Mouse (Mus musculus) natural killer cell, adult 2 months (primary cell): ENCODE data around the gene Sardh.

Experiments
- DNase-seq, 2 experiments: peaks; one replicate each; pipeline ENCODE4 v3.0.0; 2022; ENCODE audit warnings: low spot score in 2 of 2

Sardh gene

GRCm38 (mm10) chr2:27248211-27248610 is at the start of gene Sardh:
Gene Sardh (minus strand): TSS chr2:27248337.
- DNase-seq, result no peak

- peak in 1 of 2 experiments; percentile 57 for DNase-seq
Measured at GRCm38 (mm10) chr2:27296656-27297406, 48.7 kb upstream of the Sardh start.

GRCm38 (mm10) chr2:27294777-27295176 is 46.6 kb upstream of the Sardh start:
- DNase-seq, result no peak

GRCm38 (mm10) chr2:27289019-27289418 is 40.9 kb upstream of the Sardh start:
- DNase-seq, result peak; percentile 70 to 81

- DNase-seq, result no peak
Measured at GRCm38 (mm10) chr2:27286971-27287710, 39.0 kb upstream of the Sardh start.

GRCm38 (mm10) chr2:27284441-27284840 is 36.3 kb upstream of the Sardh start:
- no peak for DNase-seq

GRCm38 (mm10) chr2:27281771-27282170 is 33.6 kb upstream of the Sardh start:
- DNase-seq, result no peak

GRCm38 (mm10) chr2:27280920-27281611 is 32.9 kb upstream of the Sardh start:
- peak; percentile 45 to 73 for DNase-seq

GRCm38 (mm10) chr2:27278859-27279258 is 30.7 kb upstream of the Sardh start:
- no peak for DNase-seq

- no peak for DNase-seq
Measured at GRCm38 (mm10) chr2:27268325-27268724, 20.2 kb upstream of the Sardh start.

- DNase-seq, result no peak
Measured at GRCm38 (mm10) chr2:27265819-27266218, 17.7 kb upstream of the Sardh start.

- no peak for DNase-seq
Measured at GRCm38 (mm10) chr2:27262984-27263383, 14.8 kb upstream of the Sardh start.

- DNase-seq, result no peak
Measured at GRCm38 (mm10) chr2:27251434-27251833, 3.3 kb upstream of the Sardh start.

GRCm38 (mm10) chr2:27247487-27247863 is 662 bp downstream of the Sardh start:
- no peak for DNase-seq

GRCm38 (mm10) chr2:27246712-27247486 is 1.2 kb downstream of the Sardh start:
- no peak for DNase-seq

- no peak for DNase-seq
Measured at GRCm38 (mm10) chr2:27245947-27246346, 2.2 kb downstream of the Sardh start.

GRCm38 (mm10) chr2:27237342-27237741 is 10.8 kb downstream of the Sardh start:
- peak; percentile 50 to 69 for DNase-seq

GRCm38 (mm10) chr2:27235729-27236128 is 12.4 kb downstream of the Sardh start:
- DNase-seq, result peak; percentile 18 to 56

GRCm38 (mm10) chr2:27232376-27232775 is 15.8 kb downstream of the Sardh start:
- peak in 1 of 2 experiments; percentile 22 for DNase-seq

- DNase-seq, result no peak
Measured at GRCm38 (mm10) chr2:27229481-27230105, 18.5 kb downstream of the Sardh start.

- no peak for DNase-seq
Measured at GRCm38 (mm10) chr2:27228809-27229480, 19.2 kb downstream of the Sardh start.
